Mouse (Mus musculus) gastrocnemius, adult 2 months (tissue): Measurements from ENCODE around the gene Smpd2. TPM values are rescaled to one million over a fixed set of nuclear protein-coding genes. Genes with fewer than 3 reads are reported as not detected.

Source experiments
- DNase-seq: peaks from one replicate; pipeline ENCODE4 v3.0.0; 2022
- H3K27ac ChIP-seq: fragments of 200-600 bp; 2 replicates; pipeline ENCODE4 v1.8.1; 2022; ENCODE audit warnings: mild to moderate bottlenecking
- H3K4me3 ChIP-seq: fragments of 200-600 bp; 2 replicates; pipeline ENCODE4 v1.8.1; 2022; ENCODE audit warnings: mild to moderate bottlenecking, moderate library complexity
- CTCF ChIP-seq: fragments of 200-600 bp; IDR thresholded peaks from 2 replicates; pipeline ENCODE4 v1.8.1; 2022; ENCODE audit warnings: antibody characterized with exemption, mild to moderate bottlenecking, moderate library complexity
- intact Hi-C: fragments of 180-260 bp; cut with DNase I; formaldehyde crosslinking; loops from one replicate; pipeline ENCODE4 v1.15.1; 2025
- total RNA-seq, 2 experiments: library from RNA; stranded (reverse); gene quantifications; 2 replicates each; pipeline ENCODE4 v1.2.3; 2021

Gene Smpd2
- total RNA-seq, 2 experiments from 2014 or later = 11.1 TPM

DNA sequence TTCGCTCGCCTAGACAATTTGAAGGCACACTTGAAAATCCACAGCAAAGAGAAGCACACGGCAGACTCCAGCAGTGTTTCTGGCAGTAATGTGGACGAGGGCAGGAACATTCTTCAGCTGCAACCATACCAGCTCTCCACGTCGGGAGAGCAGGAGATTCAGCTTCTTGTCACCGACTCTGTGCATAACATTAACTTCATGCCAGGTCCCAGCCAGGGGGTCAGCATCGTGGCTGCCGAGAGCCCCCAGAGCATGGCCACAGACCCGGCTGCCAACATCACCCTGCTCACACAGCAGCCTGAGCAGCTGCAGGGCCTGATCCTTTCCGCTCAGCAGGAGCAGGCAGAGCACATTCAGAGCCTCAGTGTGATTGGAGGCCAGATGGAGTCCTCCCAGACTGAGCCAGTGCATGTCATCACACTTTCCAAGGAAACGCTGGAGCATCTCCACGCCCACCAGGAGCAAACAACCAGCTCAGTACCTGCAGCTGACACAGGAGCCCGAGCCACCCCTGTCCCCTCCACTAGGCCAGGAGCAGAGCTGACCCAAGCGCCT, 25.7 kb downstream of the Smpd2 start:
- intact Hi-C loops = no loop called here
- Histone ChIP-seq H3K27ac (no peak overlapping the region), H3K4me3 (no peak overlapping the region)
- no peak for DNase-seq
- no peak for TF ChIP-seq CTCF

DNA sequence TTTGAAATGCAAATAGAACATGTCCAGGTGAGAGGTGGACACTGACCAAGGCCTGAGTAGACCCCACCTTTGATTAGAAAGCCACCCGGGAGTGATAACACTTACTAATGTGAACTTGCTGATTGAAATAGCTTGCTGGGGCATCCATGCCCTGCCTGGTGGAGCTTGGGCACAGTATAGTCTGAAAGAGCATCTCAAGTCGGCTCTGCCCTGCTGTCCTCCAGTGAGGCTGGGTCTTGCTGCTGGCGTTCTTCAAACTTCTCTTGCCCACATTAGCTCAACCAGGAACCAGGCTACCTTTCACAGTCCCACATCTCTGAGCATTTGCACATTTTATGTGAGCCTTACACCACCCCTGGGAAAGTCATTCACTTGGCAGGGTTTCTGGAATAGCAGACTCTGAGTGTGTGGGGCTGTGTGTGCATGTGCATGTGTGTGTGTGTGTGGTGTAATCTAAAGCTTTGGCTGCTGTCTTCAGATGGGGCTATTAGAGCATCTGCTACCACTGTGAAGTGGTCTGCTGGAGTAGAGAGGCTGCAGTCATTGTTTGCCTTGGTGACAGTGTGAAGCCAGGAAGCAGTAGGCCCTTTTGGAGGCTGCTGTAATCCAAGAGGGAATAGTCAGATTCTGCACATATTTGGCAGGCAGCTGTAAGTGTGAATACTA, 29.0 kb downstream of the Smpd2 start:
- Histone ChIP-seq H3K27ac (no peak overlapping the region), H3K4me3 (no peak overlapping the region)
- intact Hi-C loops = no loop called here
- DNase-seq = no peak
- no peak for TF ChIP-seq CTCF

DNA sequence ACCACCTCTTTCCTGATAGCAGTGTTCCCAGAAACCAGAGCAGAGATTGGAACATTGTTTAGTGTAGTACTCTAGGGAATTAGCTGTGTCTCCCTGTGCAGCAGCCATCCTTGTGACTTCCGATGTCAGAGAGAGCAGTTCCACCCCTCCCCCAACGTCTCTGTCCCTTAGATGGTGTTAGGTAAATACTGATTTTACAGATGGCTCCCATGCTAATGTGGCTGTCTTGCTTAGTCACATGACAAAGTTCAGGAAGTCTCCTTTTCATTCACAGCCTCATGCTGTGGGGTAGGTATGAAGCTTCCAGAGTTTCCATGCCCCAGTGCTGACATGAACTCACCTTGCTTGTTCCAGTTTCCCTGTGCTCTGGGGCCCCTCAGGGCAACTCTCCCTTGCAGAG, 29.7 kb downstream of the Smpd2 start:
- no peak for TF ChIP-seq CTCF
- Histone ChIP-seq H3K27ac (no peak overlapping the region), H3K4me3 (no peak overlapping the region)
- no peak for DNase-seq
- intact Hi-C loops = no loop called here

DNA sequence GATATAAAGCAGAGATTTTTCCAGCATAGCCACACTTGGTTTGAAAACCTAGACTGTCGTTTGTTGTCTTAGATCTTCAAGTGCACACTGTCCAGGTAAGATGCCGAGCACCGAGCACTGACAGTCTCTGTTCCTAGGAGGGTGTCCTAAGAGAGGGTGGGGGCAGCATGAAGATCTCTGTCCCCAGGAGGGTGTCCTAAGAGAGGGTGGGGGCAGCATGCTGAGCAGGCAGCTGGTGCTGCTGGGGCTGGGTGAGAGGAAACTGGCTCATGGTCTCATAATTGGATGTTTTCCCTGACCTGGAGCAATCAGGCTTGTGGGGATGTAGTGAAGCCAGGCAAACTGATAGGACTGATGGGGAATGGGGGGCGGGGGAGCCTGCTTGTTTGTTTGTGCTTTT, 30.2 kb downstream of the Smpd2 start:
- Histone ChIP-seq H3K4me3 (no peak overlapping the region), H3K27ac (no peak overlapping the region)
- no peak for DNase-seq
- intact Hi-C loops = no loop called here
- no peak for TF ChIP-seq CTCF

DNA sequence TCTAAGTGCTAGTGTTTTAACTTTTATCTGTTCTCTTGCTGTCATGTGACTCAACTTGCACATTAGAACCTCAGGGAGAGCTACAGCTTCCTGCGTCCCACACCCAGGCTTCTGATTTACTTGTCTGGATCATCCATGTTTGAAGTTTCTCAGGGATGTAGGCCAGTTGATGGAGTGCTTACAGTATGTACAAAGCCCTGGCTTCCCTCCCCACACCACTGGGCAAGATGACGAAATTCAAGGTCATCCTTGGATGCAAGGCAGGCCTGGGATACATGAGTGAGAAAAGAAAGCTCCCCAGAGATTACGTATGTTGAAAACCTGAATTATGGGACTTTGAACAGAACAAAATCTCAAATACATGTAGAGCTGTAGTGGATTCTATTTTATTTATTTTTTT, 37.4 kb downstream of the Smpd2 start:
- intact Hi-C loops = no loop called here
- no peak for DNase-seq
- TF ChIP-seq CTCF = no peak
- Histone ChIP-seq H3K27ac (no peak overlapping the region), H3K4me3 (no peak overlapping the region)

DNA sequence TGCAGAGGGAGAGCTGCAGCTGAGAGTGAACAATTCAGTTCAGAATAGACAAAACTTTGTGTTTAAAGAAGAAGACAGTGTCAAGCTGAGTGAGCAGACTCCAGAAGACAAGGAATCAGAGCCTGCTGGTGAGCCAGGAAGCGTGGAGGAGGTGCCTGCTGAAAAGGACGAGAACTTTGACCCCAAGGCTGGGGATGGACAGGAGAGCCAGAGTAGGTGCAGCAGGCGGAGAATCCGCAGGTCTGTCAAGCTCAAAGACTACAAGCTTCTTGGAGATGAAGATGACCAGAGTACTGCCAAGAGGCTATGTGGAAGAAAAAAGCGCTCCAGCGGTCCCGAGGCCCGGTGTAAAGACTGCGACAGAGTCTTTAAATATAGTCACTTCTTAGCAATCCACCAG, 38.5 kb downstream of the Smpd2 start:
- no peak for DNase-seq
- no peak overlapping the region for H3K27ac ChIP-seq
- peak overlapping the region; percentile 91; the same call in 1 of the 2 replicates for H3K4me3 ChIP-seq
- TF ChIP-seq CTCF = no peak
- intact Hi-C loops = no loop called here

- TF ChIP-seq CTCF = no peak
- intact Hi-C loops = no loop called here
- DNase-seq = no peak
- Histone ChIP-seq H3K27ac (peak overlapping the region; percentile 95), H3K4me3 (peak overlapping the region; percentile 91)
These were observed 39.2 kb downstream of the Smpd2 start for GRCm38 (mm10) chr10:41450780-41451522.

GRCm38 (mm10) chr10:41450137-41450670, 40.0 kb downstream of the Smpd2 start, which contains the start of gene Zbtb24:
Gene Zbtb24, plus strand, starts transcription at chr10:41450383.
- intact Hi-C loops = no loop called here
- peak; percentile 96 for DNase-seq

DNA sequence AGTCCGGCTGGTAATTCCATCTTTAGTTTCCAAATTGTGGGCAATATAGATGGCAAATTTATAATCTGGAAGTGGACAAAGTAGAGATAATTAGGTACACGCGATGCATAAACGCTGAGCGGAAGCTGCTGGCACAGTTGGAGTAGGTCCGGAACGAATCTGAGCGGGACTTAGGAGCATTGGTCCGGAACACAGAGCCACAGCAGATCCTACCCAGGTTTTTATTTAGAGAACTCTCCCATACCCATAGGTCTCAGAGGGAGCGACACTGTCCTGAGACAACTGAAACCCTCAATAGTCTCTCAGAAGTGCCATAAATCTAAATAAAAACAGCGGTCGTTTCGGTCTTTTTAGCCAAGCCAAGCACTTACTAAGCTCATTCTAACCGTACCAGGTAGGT, 40.5 kb downstream of the Smpd2 start:
- intact Hi-C loops = no loop called here
- TF ChIP-seq CTCF = no peak
- Histone ChIP-seq H3K4me3 (peak overlapping the region; percentile 91), H3K27ac (peak overlapping the region; percentile 95)
- peak; percentile 29 for DNase-seq

More at GRCm38 (mm10) chr10:41450137-41450670, 40.0 kb downstream of the Smpd2 start, which contains the start of gene Zbtb24:
- Histone ChIP-seq H3K27ac (peak within 1 kb of the TSS; percentile 95), H3K4me3 (peak within 1 kb of the TSS; percentile 91)
- no peak for TF ChIP-seq CTCF

GRCm38 (mm10) chr10:41448216-41448615, 42.0 kb downstream of the Smpd2 start:
- no peak overlapping the region for H3K27ac ChIP-seq
- DNase-seq = no peak
- TF ChIP-seq CTCF = no peak
- no peak overlapping the region for H3K4me3 ChIP-seq
- intact Hi-C loops = no loop called here

Other genes with a start within 250 kb of the Smpd2 start
- gene Fig4, start 187.1 kb downstream of the Smpd2 start, total RNA-seq = 1 to 10 TPM; 6.1 to 6.8 TPM
- gene Ak9, start 186.4 kb downstream of the Smpd2 start, total RNA-seq = not detected
- 1 to 10 TPM; 4.6 to 6.1 TPM for gene Zbtb24, start 40.0 kb downstream of the Smpd2 start, total RNA-seq
- gene Mical1, start 14.1 kb downstream of the Smpd2 start, total RNA-seq = 1 to 10 TPM; 5.9 to 6.9 TPM
- gene Ppil6, start 70 bp upstream of the Smpd2 start, total RNA-seq = not detected
- gene Cd164, start 29.0 kb upstream of the Smpd2 start, total RNA-seq = 100 to 1,000 TPM; 133 to 157 TPM
- 1 to 10 TPM in 1 of 2 experiments, under 1 TPM in 1; 0.89 to 1.3 TPM for gene Ccdc162, start 226.3 kb upstream of the Smpd2 start, total RNA-seq